Mouse (Mus musculus) ES-CJ7 (cell line): ENCODE measurements around the gene Rs1.
"Not testable (repeated sequence)": the region's sequence is repeated elsewhere in the genome, so short reads cannot be mapped to it uniquely, and the experiment has no call there.

Experiments
- DNase-seq: peaks from one replicate; pipeline ENCODE4 v3.0.0; 2011; ENCODE audit warnings: low read depth, low spot score

Gene Rs1

GRCm38 (mm10) chrX:160767713-160768112 lies at the start of gene Rs1:
Rs1 (plus strand) TSS chrX:160768013.
- no peak for DNase-seq

GRCm38 (mm10) chrX:160735650-160736049 lies 32.2 kb upstream of the Rs1 start, which contains the start of gene Ppef1:
Ppef1 (minus strand) TSS chrX:160735765.
- no peak for DNase-seq

- no peak for DNase-seq
Measured at GRCm38 (mm10) chrX:160745399-160745798, 22.4 kb upstream of the Rs1 start.

GRCm38 (mm10) chrX:160748653-160749052 lies 19.2 kb upstream of the Rs1 start:
- no peak for DNase-seq

- DNase-seq = no peak
Measured at GRCm38 (mm10) chrX:160750808-160751207, 17.0 kb upstream of the Rs1 start.

- peak; percentile 73 for DNase-seq
Measured at GRCm38 (mm10) chrX:160765389-160766232, 2.2 kb upstream of the Rs1 start.

- peak; percentile 28 for DNase-seq
Measured at GRCm38 (mm10) chrX:160766233-160766616, 1.6 kb upstream of the Rs1 start.

- not testable (repeated sequence) for DNase-seq
Measured at GRCm38 (mm10) chrX:160769622-160770021, 1.8 kb downstream of the Rs1 start.

GRCm38 (mm10) chrX:160773033-160773432 lies 5.2 kb downstream of the Rs1 start:
- DNase-seq = no peak

- DNase-seq = no peak
Measured at GRCm38 (mm10) chrX:160782276-160782675, 14.5 kb downstream of the Rs1 start.

- DNase-seq = no peak
Measured at GRCm38 (mm10) chrX:160794920-160795319, 27.1 kb downstream of the Rs1 start.

GRCm38 (mm10) chrX:160804409-160805150 lies 36.8 kb downstream of the Rs1 start:
- no peak for DNase-seq

GRCm38 (mm10) chrX:160808226-160808625 lies 40.4 kb downstream of the Rs1 start:
- no peak for DNase-seq
